ENCODE assay signal across 12 mouse cellular contexts in the genomic region with DNA sequence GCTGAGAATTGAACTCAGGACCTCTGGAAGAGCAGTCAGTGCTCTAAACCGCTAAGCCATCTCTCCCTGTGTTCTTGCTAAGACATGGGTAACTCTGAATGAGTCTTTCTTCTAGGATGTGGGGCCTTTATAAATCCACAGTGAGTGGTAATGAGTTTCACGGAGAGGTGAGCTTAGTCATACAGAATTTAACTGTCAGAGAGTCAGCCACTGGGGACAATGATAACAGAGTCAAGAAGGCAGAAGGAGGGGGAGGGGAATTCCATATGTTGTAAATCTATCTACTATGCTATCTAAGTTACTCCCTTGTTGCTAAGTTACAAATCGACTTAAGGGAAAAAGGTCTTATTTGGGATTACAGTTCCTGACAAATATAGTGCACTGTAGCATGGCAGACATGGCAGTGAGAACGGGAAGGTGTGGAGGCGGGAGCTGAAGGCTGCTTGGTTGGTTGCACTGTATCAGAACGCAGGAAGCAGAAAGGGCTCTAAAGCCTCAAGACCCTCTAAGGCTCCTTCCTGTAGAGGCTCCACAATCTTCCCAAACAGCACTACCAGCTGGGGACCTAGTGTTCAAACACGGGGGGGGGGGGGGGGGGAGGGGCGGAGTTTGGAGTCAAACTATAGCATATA. TPM values are rescaled to one million over a fixed set of nuclear protein-coding genes. Genes with fewer than 3 reads are reported as not detected.
A peak's percentile ranks its signal among the peaks of the same experiment; 100 is the strongest.
DNase-seq lines count a peak whose midpoint lies in the region; ATAC-seq and TF ChIP-seq lines count a peak whose summit lies in the region.
"Had no signal": no experiment of that assay in that cellular context is flagged by ENCODE, and none has a peak within 500 bp of the region (broad histone marks: within the 10 kb centered on the region; RNA-seq: fewer than 3 reads in every experiment).

No protein-coding gene starts in this region.

- no peaks in the 10 kb centered on the region for H3K36me3 ChIP-seq in kidney, postnatal 0 days (ENCODE audit: insufficient read depth, low read length)
- no peaks in the 10 kb centered on the region for H3K36me3 ChIP-seq in intestine, embryonic 15.5 days
- no peaks in the 10 kb centered on the region for H3K36me3 ChIP-seq in neural tube, embryonic 14.5 days (ENCODE audit: control insufficient read depth, insufficient read depth, low read length)

- no peak overlapping the region for H3K9ac ChIP-seq in kidney, postnatal 0 days (ENCODE audit: low read depth, low read length)
- H3K9ac ChIP-seq in intestine, embryonic 15.5 days, result no peak overlapping the region
- H3K9ac ChIP-seq in neural tube, embryonic 14.5 days (replicated peaks; ENCODE audit: low read depth, low read length), result no peak overlapping the region

- 0 out of 2 replicates have a peak, but pooled peaks cover 3% of the 10 kb centered on the region for H3K4me1 ChIP-seq in kidney, postnatal 0 days (replicated peaks; ENCODE audit: insufficient read depth, low read length)
- H3K4me1 ChIP-seq in intestine, embryonic 15.5 days (replicated peaks), result peaks cover 9% of the 10 kb centered on the region; the same call in 1 of the 2 replicates
- peaks cover 4% of the 10 kb centered on the region; the same call in 1 of the 2 replicates for H3K4me1 ChIP-seq in neural tube, embryonic 14.5 days (ENCODE audit: control insufficient read depth, insufficient read depth, low read length)

- no peak overlapping the region for H3K27ac ChIP-seq in kidney, postnatal 0 days
- no peak overlapping the region for H3K27ac ChIP-seq in intestine, embryonic 15.5 days
- no peak overlapping the region for H3K27ac ChIP-seq in neural tube, embryonic 14.5 days (ENCODE audit: low read depth, low read length)
- H3K27ac ChIP-seq: gastrocnemius, adult 2 months had no signal

- no peaks in the 10 kb centered on the region for H3K9me3 ChIP-seq in kidney, postnatal 0 days (replicated peaks; ENCODE audit: low read length)
- H3K9me3 ChIP-seq in intestine, embryonic 15.5 days, result no peaks in the 10 kb centered on the region
- no peaks in the 10 kb centered on the region for H3K9me3 ChIP-seq in neural tube, embryonic 14.5 days (ENCODE audit: control insufficient read depth, low read length)

- no peak for ATAC-seq in kidney, postnatal 0 days (replicated peaks; ENCODE audit: low FRiP score, low read depth)
- ATAC-seq in intestine, embryonic 15.5 days, result peak; percentile 57
- peak; percentile 36; the same call in 1 of the 2 replicates for ATAC-seq in neural tube, embryonic 14.5 days (ENCODE audit: low read depth)

- H3K27me3 ChIP-seq in kidney, postnatal 0 days (ENCODE audit: insufficient read depth, low read length), result no peaks in the 10 kb centered on the region
- H3K27me3 ChIP-seq in intestine, embryonic 15.5 days (replicated peaks), result no peaks in the 10 kb centered on the region
- no peaks in the 10 kb centered on the region for H3K27me3 ChIP-seq in neural tube, embryonic 14.5 days (ENCODE audit: control insufficient read depth, insufficient read depth, low read length)

- no peak overlapping the region for H3K4me3 ChIP-seq in kidney, postnatal 0 days (replicated peaks; ENCODE audit: low read depth, low read length)
- no peak overlapping the region for H3K4me3 ChIP-seq in intestine, embryonic 15.5 days (replicated peaks)
- H3K4me3 ChIP-seq in neural tube, embryonic 14.5 days (ENCODE audit: low read depth, low read length), result no peak overlapping the region
- H3K4me3 ChIP-seq: gastrocnemius, adult 2 months had no signal

- 29% methylated on average over 8 of the region's 8 CpGs for WGBS in kidney, postnatal 0 days
- WGBS in intestine, embryonic 15.5 days, result 32% methylated on average over 8 of the region's 8 CpGs
- WGBS in neural tube, embryonic 14.5 days, result 24% methylated on average over 7 of the region's 8 CpGs

- H3K4me2 ChIP-seq in kidney, postnatal 0 days (ENCODE audit: low read length), result no peak overlapping the region
- H3K4me2 ChIP-seq in intestine, embryonic 15.5 days (replicated peaks), result no peak overlapping the region
- no peak overlapping the region for H3K4me2 ChIP-seq in neural tube, embryonic 14.5 days (ENCODE audit: low read depth, low read length)

- no peak for TF ChIP-seq CTCF in kidney, postnatal 0 days (IDR thresholded peaks at IDR 0.05; ENCODE audit: low read depth)

- peak; percentile 26 for DNase-seq in kidney, postnatal 0 days (ENCODE audit: low spot score)
- no peak for DNase-seq in kidney, postnatal 36 days
- peak; percentile 19 for DNase-seq in c-Kit-positive CD71-positive TER-119-positive erythroid progenitor cells, embryonic 14.5 days (ENCODE audit: low spot score)
- no peak for DNase-seq in cerebellum, adult 8-10 months
- DNase-seq in adrenal gland, postnatal 25 days, result no peak
- no peak for DNase-seq in lung, postnatal 4 days
- DNase-seq: cerebellum, postnatal 14 days; gastrocnemius, adult 2 months; lung, adult 18-20 months had no signal

RNA-seq across cellular contexts. Expression of a gene that starts 39.5 kb away (rescaled TPM):
- 49.4 and 49.9 TPM in 2 replicates for polyA plus RNA-seq in kidney, postnatal 0 days (2015; fragmentation: Nextera tagmentation; extraction: Ambion mirVana)
- 24.8 and 27.5 TPM in 2 replicates for polyA plus RNA-seq in intestine, embryonic 15.5 days (2015; fragmentation: Nextera tagmentation; extraction: Ambion mirVana)
- polyA plus RNA-seq in neural tube, embryonic 14.5 days (2014; fragmentation: Nextera tagmentation; extraction: Ambion mirVana), result 25.6 and 40.5 TPM in 2 replicates
- 2.8 and 4.1 TPM in 2 replicates for total RNA-seq in adrenal gland, postnatal 25 days (2021)
- total RNA-seq: CH12.LX had no signal

RNA-seq across cellular contexts. Expression of a gene that starts 47.0 kb away (rescaled TPM):
- 8.0 and 8.6 TPM in 2 replicates for polyA plus RNA-seq in kidney, postnatal 0 days (2015; fragmentation: Nextera tagmentation; extraction: Ambion mirVana)
- polyA plus RNA-seq in intestine, embryonic 15.5 days (2015; fragmentation: Nextera tagmentation; extraction: Ambion mirVana), result 9.7 and 10.0 TPM in 2 replicates
- 17.1 and 17.8 TPM in 2 replicates for polyA plus RNA-seq in neural tube, embryonic 14.5 days (2014; fragmentation: Nextera tagmentation; extraction: Ambion mirVana)
- 32.4 and 32.5 TPM in 2 replicates for total RNA-seq in adrenal gland, postnatal 25 days (2021)

Comparison
In these comparisons a context has a peak if more than half of its experiments do, and no peak if none do; other contexts are left out.
1. DNase-seq: peak in kidney, postnatal 0 days (single experiment) and c-Kit-positive CD71-positive TER-119-positive erythroid progenitor cells, embryonic 14.5 days (single experiment); none in kidney, postnatal 36 days (0 of 2), cerebellum, adult 8-10 months (single experiment), adrenal gland, postnatal 25 days (single experiment) and lung, postnatal 4 days (0 of 2).